Mouse (Mus musculus) testis, adult 2 months (tissue): ENCODE data around the gene Alk. TPM values are rescaled to one million over a fixed set of nuclear protein-coding genes. Genes with fewer than 3 reads are reported as not detected.

Experiments
- H3K27ac ChIP-seq: fragments of 200-500 bp; 2 replicates; pipeline ENCODE4 v1.5.1; 2012; ENCODE audit warnings: low read depth, low read length; ENCODE audit not compliant: control insufficient read depth, insufficient read depth
- H3K27me3 ChIP-seq: fragments of 200-500 bp; 2 replicates; pipeline ENCODE4 v1.6.1; 2012; ENCODE audit warnings: mild to moderate bottlenecking, low read length, moderate library complexity; ENCODE audit not compliant: control insufficient read depth, insufficient read depth
- H3K36me3 ChIP-seq: fragments of 200-500 bp; 2 replicates; pipeline ENCODE4 v1.6.1; 2012; ENCODE audit warnings: mild to moderate bottlenecking, low read length; ENCODE audit not compliant: control insufficient read depth, insufficient read depth
- H3K4me1 ChIP-seq: fragments of 200-500 bp; 2 replicates; pipeline ENCODE4 v1.6.1; 2012; ENCODE audit warnings: low read length; ENCODE audit not compliant: control insufficient read depth, insufficient read depth
- H3K4me3 ChIP-seq: fragments of 200-500 bp; 2 replicates; pipeline ENCODE4 v1.5.1; 2012; ENCODE audit warnings: low read depth, mild to moderate bottlenecking, low read length, moderate library complexity, mixed read lengths; ENCODE audit not compliant: control insufficient read depth
- CTCF ChIP-seq: fragments of 200-500 bp; IDR thresholded peaks from 2 replicates; pipeline ENCODE4 v1.5.1; 2012; ENCODE audit warnings: low read depth, mild to moderate bottlenecking, inconsistent platforms, low read length, moderate library complexity; ENCODE audit not compliant: control insufficient read depth, insufficient read depth, insufficient replicate concordance
- POLR2A ChIP-seq: fragments of 200-500 bp; IDR thresholded peaks from 2 replicates; pipeline ENCODE4 v1.6.1; 2012; ENCODE audit warnings: low read depth, mild to moderate bottlenecking, inconsistent platforms, low read length, moderate library complexity; ENCODE audit not compliant: control insufficient read depth
- polyA plus RNA-seq: library from polyadenylated mRNA; depleted of rRNA; stranded (reverse); fragments of >200 nt; gene quantifications from 2 replicates; pipeline ENCODE4 v1.2.3, GENCODE M21; 2012

Gene Alk
- polyA plus RNA-seq, 1 experiment: 0.54 TPM

GRCm38 (mm10) chr17:72275391-72275904 lies 329.0 kb downstream of the Alk start:
- TF ChIP-seq POLR2A (no peak), CTCF (no peak)
- no peak overlapping the region for H3K27ac ChIP-seq
- H3K27me3 ChIP-seq: no peaks in the 10 kb centered on the region

GRCm38 (mm10) chr17:72274205-72274604 lies 330.2 kb downstream of the Alk start:
- Histone ChIP-seq H3K4me1 (no peaks in the 10 kb centered on the region), H3K27me3 (no peaks in the 10 kb centered on the region), H3K4me3 (no peak overlapping the region), H3K27ac (no peak overlapping the region), H3K36me3 (no peaks in the 10 kb centered on the region)
- no peak for TF ChIP-seq CTCF
- no peak for TF ChIP-seq POLR2A

More at GRCm38 (mm10) chr17:72275391-72275904, 329.0 kb downstream of the Alk start:
- H3K36me3 ChIP-seq: no peaks in the 10 kb centered on the region
- H3K4me1 ChIP-seq: no peaks in the 10 kb centered on the region
- no peak overlapping the region for H3K4me3 ChIP-seq

DNA sequence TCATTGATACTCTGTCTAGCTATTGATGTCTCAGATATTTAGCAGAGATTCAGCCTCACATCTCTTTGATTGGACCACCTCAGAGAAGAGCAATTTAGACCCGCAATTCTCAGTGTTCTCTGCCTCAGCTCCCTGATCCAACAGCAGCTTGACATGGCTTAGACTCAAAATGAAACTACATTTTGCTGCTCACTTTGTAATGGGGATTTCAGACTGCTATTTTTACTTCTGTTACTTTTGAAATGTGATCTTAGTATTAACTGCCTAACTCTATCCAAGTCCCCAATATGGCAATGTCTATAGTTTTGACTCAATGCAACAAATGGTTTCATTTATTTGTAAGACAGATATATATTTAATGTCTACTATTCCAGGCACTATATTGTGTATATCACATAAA lies 332.8 kb downstream of the Alk start:
- TF ChIP-seq POLR2A (no peak), CTCF (no peak)
- H3K27me3 ChIP-seq: no peaks in the 10 kb centered on the region
- no peak overlapping the region for H3K4me3 ChIP-seq
- H3K36me3 ChIP-seq: no peaks in the 10 kb centered on the region
- H3K27ac ChIP-seq: no peak overlapping the region
- H3K4me1 ChIP-seq: no peaks in the 10 kb centered on the region

DNA sequence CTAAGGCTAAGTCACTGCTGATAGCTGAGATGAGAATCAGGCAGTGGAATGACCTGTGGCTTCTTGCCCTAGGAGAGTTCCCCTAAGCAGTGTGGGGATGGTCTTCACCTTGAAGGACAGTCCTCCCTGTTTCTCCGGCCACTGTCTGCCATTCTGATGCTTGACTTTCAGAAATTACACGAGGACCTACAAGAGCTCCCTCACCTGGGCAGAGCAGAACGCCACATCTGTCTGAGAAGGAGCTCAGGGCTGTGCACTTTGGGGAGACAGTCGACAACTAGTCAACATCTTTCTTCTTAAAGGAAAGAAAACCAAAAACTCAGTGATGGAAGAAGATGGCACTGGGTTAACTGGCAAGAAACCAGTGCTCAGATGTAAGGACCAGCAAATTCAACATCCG lies 335.9 kb downstream of the Alk start:
- Histone ChIP-seq H3K4me3 (no peak overlapping the region), H3K27ac (no peak overlapping the region), H3K27me3 (no peaks in the 10 kb centered on the region), H3K36me3 (no peaks in the 10 kb centered on the region), H3K4me1 (no peaks in the 10 kb centered on the region)
- TF ChIP-seq CTCF: no peak
- TF ChIP-seq POLR2A: no peak

DNA sequence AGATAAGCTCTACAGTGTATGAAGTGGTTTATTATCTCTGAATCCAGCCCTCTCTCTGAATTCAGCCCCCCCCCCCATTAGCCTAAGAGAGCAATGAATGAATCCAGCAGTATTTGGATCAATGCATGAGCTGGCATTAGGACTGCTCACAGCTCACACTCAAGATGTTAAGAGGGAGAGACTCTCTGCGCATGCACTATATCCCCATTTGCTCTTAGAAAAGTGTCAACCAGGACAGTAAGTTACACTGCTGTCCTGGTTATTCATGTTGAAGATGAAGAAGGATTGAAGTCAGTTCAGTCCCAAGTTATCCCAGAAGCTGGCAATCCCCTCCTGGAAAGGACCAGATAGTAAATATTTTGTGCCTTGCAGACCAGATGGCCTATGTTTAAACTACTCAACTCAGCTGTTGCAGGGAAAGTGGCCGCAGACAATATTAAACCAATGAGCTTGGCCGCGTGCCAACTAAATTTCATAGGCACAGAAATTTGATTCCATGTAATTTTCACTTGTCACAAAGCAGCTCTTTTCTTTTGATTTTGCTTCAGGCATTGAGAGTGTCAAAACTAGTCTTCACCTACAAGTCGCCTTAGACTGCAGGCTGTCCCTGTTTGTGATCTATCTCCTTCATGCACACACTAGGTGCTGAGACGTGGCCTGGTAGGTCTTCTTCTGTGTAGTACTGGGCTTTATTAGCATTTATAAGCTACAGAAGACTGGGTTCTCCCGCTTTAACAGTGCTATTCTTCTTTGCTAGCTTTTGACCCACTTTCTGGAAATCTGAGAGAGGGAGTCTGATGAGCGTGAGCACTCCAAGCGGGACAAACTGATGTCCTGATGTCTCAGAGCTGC lies 339.0 kb downstream of the Alk start:
- Histone ChIP-seq H3K4me1 (no peaks in the 10 kb centered on the region), H3K27me3 (no peaks in the 10 kb centered on the region), H3K36me3 (no peaks in the 10 kb centered on the region), H3K4me3 (no peak overlapping the region), H3K27ac (no peak overlapping the region)
- TF ChIP-seq POLR2A: no peak
- TF ChIP-seq CTCF: no peak

GRCm38 (mm10) chr17:72253411-72253810 lies 351.0 kb downstream of the Alk start:
- H3K27ac ChIP-seq: no peak overlapping the region
- H3K4me3 ChIP-seq: no peak overlapping the region
- TF ChIP-seq CTCF: no peak
- H3K27me3 ChIP-seq: no peaks in the 10 kb centered on the region
- no peaks in the 10 kb centered on the region for H3K36me3 ChIP-seq
- no peaks in the 10 kb centered on the region for H3K4me1 ChIP-seq

DNA sequence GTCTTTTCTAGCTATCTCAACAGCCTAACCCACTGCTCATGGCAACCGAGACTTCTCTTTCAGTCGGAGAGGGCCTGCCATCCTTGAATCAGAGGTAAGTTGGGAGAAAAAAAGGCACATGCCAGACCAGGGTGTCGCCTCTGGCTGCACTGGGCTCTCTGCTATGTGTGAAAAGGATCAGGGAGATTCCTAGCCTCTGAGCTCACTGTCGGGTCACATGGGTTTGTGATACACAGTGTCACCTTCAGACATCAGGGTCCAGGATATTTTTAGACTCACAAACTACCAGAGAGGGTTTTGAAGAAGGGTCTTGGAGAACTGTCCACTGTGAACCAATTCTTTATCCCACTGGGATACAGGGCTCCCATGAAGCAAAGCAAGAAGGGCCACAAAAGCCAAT lies 352.9 kb downstream of the Alk start:
- Histone ChIP-seq H3K27me3 (no peaks in the 10 kb centered on the region), H3K4me3 (no peak overlapping the region), H3K4me1 (no peaks in the 10 kb centered on the region), H3K27ac (no peak overlapping the region), H3K36me3 (no peaks in the 10 kb centered on the region)
- TF ChIP-seq CTCF (no peak), POLR2A (no peak)
